Mouse (Mus musculus) olfactory bulb, adult 2 months (tissue): ENCODE data around the gene Scgb1c1.

Source experiments
- CTCF ChIP-seq: fragments of 200-500 bp; IDR thresholded peaks from 2 replicates; pipeline ENCODE4 v1.5.1; 2012; ENCODE audit warnings: low read depth, mild to moderate bottlenecking, low read length, moderate library complexity; ENCODE audit not compliant: insufficient read depth
- POLR2A ChIP-seq: fragments of 200-500 bp; IDR thresholded peaks from 2 replicates; pipeline ENCODE4 v1.6.1; 2012; ENCODE audit warnings: mild to moderate bottlenecking, low read depth, low read length, moderate library complexity; ENCODE audit not compliant: insufficient read depth

DNA sequence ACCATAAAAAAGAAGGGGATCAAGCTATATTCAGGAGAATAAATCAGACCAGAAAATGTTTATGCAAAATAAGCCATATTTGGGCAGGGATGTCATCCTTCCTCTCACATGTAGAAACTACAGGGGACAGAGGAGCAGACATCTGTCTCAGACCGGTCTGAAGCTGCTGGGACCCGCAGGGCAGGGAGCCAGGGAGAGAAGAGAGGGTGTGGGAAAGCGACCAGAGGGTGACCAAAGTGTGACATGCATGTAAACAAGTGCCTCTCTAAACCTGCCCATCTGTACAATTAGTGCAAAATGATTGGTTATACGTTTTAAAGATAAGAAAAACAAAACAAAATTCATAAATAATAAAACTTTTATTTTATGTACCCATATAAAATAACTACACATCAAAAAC lies 25.2 kb upstream of the Scgb1c1 start:
- TF ChIP-seq POLR2A (no peak), CTCF (no peak)
